Mouse (Mus musculus): ENCODE measurements around the gene Olfr543.
A peak's percentile ranks its signal among the peaks of the same experiment; 100 is the strongest.

The Olfr543 gene

GRCm38 (mm10) chr7:102476601-102477000 lies 4.9 kb downstream of the Olfr543 start:
- DNase-seq (ENCODE audit: low spot score in 2 of 2) = no peak

- no peak for DNase-seq (ENCODE audit: low spot score in 2 of 2)
Observed at GRCm38 (mm10) chr7:102472675-102473074, 8.8 kb downstream of the Olfr543 start.

- DNase-seq (ENCODE audit: low spot score in 2 of 2) = no peak
Observed at GRCm38 (mm10) chr7:102467566-102467965, 13.9 kb downstream of the Olfr543 start.

GRCm38 (mm10) chr7:102458618-102459380 lies 22.7 kb downstream of the Olfr543 start:
- DNase-seq (ENCODE audit: low spot score in 2 of 2) = no peak

GRCm38 (mm10) chr7:102446438-102446837 lies 35.0 kb downstream of the Olfr543 start:
- DNase-seq (ENCODE audit: low spot score in 2 of 2) = no peak

- no peak for DNase-seq (ENCODE audit: low spot score in 2 of 2)
Observed at GRCm38 (mm10) chr7:102444301-102444700, 37.2 kb downstream of the Olfr543 start.

GRCm38 (mm10) chr7:102442432-102442831 lies 39.0 kb downstream of the Olfr543 start:
- no peak for DNase-seq (ENCODE audit: low spot score in 2 of 2)

GRCm38 (mm10) chr7:102441657-102442391 lies 39.7 kb downstream of the Olfr543 start, which contains the start of gene Rrm1:
Gene Rrm1, plus strand, starts transcription at chr7:102441695.
- peak; percentile 93 to 95 for DNase-seq (ENCODE audit: low spot score in 2 of 2)

- DNase-seq (ENCODE audit: low spot score in 2 of 2) = no peak
Observed at GRCm38 (mm10) chr7:102440822-102441656, 40.4 kb downstream of the Olfr543 start.

GRCm38 (mm10) chr7:102434344-102434743 lies 47.1 kb downstream of the Olfr543 start:
- no peak for DNase-seq (ENCODE audit: low spot score in 2 of 2)

Data from heart, adult 9 months (tissue).